Mouse (Mus musculus) olfactory bulb, adult 2 months (tissue): ENCODE measurements around the gene Sms. TPM values are rescaled to one million over a fixed set of nuclear protein-coding genes. Genes with fewer than 3 reads are reported as not detected.

ENCODE experiments used
- H3K27ac ChIP-seq: fragments of 200-500 bp; 2 replicates; pipeline ENCODE4 v1.5.1; 2012; ENCODE audit warnings: low read depth, low read length; ENCODE audit not compliant: insufficient read depth
- H3K4me1 ChIP-seq: fragments of 200-500 bp; 2 replicates; pipeline ENCODE4 v1.6.1; 2012; ENCODE audit warnings: low read length; ENCODE audit not compliant: control insufficient read depth, insufficient read depth
- H3K4me3 ChIP-seq: fragments of 200-500 bp; 2 replicates; pipeline ENCODE4 v1.5.1; 2012; ENCODE audit warnings: mild to moderate bottlenecking, low read depth, low read length, moderate library complexity; ENCODE audit not compliant: insufficient read depth
- CTCF ChIP-seq: fragments of 200-500 bp; IDR thresholded peaks from 2 replicates; pipeline ENCODE4 v1.5.1; 2012; ENCODE audit warnings: low read depth, mild to moderate bottlenecking, low read length, moderate library complexity; ENCODE audit not compliant: insufficient read depth
- POLR2A ChIP-seq: fragments of 200-500 bp; IDR thresholded peaks from 2 replicates; pipeline ENCODE4 v1.6.1; 2012; ENCODE audit warnings: mild to moderate bottlenecking, low read depth, low read length, moderate library complexity; ENCODE audit not compliant: insufficient read depth
- WGBS: fragments of 180-500 bp; shearing (Covaris S2); methylation state at CpG from one replicate; pipeline ENCODE4 v1.1.7; 2018; 5-methylcytosine and 5-hydroxymethylcytosine counted together
- polyA plus RNA-seq: library from polyadenylated mRNA; stranded (reverse); fragments of >200 nt; gene quantifications from 2 replicates; pipeline ENCODE4 v1.2.4, GENCODE M21; 2012; ENCODE audit warnings: low replicate concordance; ENCODE audit not compliant: missing spikeins, insufficient read depth, insufficient read length

The Sms gene
- polyA plus RNA-seq, 1 experiment: not detected

DNA sequence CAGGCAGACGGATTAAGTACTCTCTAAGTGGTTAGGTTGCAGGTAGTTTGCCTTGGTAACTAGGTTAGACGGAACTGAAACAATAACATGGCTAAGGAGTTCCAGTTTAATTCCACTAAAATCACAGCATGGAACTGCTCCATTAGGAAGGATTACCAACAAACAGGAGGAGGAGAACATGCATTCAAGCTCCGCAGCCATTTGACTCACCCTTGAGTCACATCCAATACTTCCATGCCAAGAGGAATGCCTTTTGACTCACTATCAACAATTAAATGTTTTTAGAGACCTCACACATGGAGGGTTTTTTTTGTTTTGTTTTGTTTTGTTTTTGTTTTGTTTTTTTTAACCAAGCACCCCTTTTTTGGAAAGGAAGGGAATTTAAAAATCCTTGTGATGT lies 3.3 kb downstream of the Sms start:
- 62% methylated on average over 3 of the region's 3 CpGs for WGBS
- H3K4me3 ChIP-seq: no peak overlapping the region
- TF ChIP-seq CTCF: no peak
- no peak for TF ChIP-seq POLR2A
- H3K27ac ChIP-seq: no peak overlapping the region
- H3K4me1 ChIP-seq: no peaks in the 10 kb centered on the region

DNA sequence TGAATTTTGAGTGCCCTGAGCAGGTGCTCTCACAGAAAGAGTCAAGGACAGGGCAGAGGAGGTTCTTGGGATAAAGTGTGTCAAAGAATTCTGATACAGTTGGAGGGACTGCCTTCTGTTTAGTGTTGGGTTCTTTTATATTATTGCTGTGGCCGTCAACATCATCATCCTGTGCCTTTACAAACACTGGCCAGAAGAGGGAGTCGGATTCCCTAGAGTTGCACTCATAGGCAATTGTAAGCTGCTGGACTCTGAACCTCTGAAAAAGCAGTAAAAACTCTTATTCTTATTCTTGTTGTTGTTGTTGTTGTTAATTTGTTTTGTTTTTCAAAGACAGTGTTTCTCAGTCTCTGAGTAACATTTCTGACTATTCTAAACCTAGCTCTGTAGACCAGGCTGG lies 5.3 kb downstream of the Sms start:
- H3K27ac ChIP-seq: no peak overlapping the region
- WGBS: 59% methylated on average over 2 of the region's 2 CpGs

DNA sequence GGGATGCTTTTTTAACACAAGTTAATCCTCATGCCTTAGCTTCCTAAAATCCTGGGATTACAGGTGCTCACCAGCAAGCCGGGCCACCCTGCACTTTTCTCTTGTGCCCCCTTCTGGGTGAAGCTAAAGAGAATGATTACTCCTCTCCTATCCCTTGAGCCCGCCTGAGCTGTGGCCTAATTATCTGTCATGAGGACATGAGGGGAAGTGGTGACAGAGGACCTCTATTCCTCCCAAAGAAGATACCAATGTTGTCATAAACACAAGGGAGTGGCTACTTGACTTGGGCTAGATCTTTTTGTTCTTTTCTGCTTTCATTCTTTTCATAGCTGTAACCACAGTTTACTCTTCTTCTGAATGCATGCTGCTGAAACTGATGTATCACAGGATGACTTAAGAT lies 9.2 kb downstream of the Sms start:
- H3K4me3 ChIP-seq: no peak overlapping the region
- 87% methylated on average over 2 of the region's 2 CpGs for WGBS
- TF ChIP-seq CTCF: no peak
- no peak for TF ChIP-seq POLR2A
- H3K4me1 ChIP-seq: no peaks in the 10 kb centered on the region
- no peak overlapping the region for H3K27ac ChIP-seq

More for the DNA sequence above, 5.3 kb downstream of the Sms start:
- TF ChIP-seq CTCF (no peak), POLR2A (no peak)
- Histone ChIP-seq H3K4me3 (no peak overlapping the region), H3K4me1 (no peaks in the 10 kb centered on the region)

DNA sequence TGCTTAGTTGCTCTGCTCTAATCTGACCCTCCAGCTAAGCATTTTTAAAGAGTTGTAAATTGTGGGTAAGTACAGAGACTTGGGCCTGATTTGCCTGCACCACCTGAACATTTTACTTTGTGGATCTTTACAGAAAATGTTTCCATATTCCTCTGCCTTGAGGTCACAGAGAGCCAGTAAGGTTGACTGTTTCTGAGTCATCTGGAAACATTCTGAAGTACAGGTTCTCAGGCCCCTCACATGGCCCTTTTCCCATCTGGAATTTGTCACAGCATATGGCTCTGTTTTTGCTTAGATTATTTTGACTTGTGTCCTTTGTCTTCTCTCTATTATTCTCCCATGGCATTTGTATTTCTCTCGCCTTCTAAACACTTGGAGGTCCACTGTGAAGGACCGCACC lies 10.2 kb downstream of the Sms start:
- TF ChIP-seq CTCF: no peak
- TF ChIP-seq POLR2A: no peak
- H3K27ac ChIP-seq: no peak overlapping the region
- H3K4me1 ChIP-seq: no peaks in the 10 kb centered on the region
- 90% methylated on average over 2 of the region's 2 CpGs for WGBS
- no peak overlapping the region for H3K4me3 ChIP-seq

DNA sequence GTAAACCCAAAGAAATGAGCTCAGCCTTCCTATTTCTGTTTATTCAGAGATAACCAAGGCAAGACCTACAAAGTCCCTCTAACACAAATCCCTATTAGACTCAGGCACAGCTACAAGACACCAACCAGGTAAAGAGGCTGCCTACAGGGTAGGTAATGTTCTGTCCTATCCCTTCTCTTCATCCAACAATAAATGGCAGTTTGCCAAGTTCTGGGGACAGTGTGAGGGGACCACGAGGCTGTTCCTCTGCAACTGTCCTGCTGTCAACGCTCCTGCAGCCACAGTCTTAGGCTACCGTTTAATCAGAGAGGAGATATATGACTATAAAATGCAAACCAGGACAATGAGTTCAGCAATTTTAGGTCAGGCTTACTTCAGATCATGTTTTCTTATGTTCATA lies 14.8 kb downstream of the Sms start:
- Histone ChIP-seq H3K4me3 (no peak overlapping the region), H3K4me1 (no peaks in the 10 kb centered on the region), H3K27ac (no peak overlapping the region)
- TF ChIP-seq POLR2A (no peak), CTCF (no peak)
- WGBS: 65% methylated on average over 3 of the region's 3 CpGs

DNA sequence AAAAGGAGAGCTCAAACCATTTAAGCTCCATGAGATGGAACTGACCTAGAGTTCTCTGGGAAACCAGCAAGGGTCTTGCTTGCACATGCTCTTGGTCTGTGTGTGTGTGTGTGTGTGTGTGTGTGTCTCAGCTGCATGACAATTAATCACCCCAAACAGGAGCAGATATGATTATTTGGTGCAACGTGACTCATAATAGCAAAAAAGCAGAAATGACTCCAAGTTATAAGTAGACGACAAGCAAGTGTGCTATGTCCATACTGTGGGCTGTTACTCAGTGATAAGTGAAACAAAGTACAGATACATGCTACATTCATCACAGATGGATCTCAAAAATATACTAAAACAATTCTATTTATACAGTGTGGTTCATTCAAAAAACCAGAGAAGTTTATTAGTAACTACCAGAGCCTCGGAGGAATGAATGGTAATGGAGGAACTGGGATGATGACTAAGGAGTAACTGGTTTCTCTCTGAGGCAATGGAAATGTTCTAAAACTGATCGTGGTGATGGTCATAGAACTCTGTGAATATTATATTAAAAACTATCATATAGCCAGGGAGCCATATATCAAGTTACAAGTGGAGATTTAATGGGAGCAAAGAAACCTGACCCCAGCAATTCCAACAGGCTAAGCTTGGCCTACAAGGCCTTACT lies 15.8 kb downstream of the Sms start:
- 79% methylated on average over 4 of the region's 4 CpGs for WGBS
- no peaks in the 10 kb centered on the region for H3K4me1 ChIP-seq
- TF ChIP-seq CTCF (no peak), POLR2A (no peak)

DNA sequence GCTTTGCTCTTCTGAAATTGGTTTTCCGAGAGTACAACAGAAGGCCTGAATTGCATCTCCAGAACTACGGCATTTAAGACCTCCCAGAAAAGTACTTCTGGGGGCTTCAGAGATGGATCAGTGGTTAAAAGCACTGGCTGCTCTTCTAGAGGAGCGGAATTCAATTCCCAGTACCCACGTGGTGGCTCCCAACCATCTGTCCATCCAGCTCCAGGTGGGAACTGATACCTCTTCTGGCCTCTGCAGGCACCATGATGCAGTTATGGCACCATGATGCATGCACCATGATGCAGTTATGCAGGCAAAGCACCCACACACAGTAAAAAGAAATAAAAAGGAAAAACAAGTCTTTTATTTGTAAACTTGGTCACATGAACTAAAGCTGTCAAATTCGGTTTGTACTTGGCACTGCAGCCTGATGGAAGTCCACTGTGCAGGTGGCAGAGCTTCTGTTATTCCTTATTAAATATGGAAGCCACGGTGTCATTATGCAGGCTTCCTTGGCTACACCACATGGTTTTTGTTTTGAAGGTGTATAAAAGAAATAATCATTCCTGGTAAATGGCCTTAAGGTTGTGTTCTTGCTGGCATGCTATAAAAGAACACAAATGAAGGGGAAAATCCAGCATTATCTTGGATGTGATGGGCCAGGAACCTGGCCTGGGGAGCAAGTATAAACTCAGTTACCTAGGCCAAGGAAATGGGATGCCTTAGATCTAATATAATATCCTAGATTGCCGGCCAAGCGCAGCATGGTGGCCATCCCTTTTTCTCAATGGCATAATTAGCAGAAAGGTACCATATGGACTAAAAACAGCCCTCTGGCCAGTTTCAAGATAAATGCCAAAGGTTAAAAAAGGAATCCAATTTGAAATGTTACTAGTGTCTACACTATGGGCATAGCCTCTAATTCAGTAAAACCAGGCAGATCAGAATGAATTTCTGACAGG lies 20.1 kb downstream of the Sms start:
- WGBS: 75% methylated on average over 8 of the region's 8 CpGs
- H3K27ac ChIP-seq: no peak overlapping the region
- no peaks in the 10 kb centered on the region for H3K4me1 ChIP-seq
- TF ChIP-seq CTCF (no peak), POLR2A (no peak)
- H3K4me3 ChIP-seq: no peak overlapping the region

More for the DNA sequence above, 15.8 kb downstream of the Sms start:
- Histone ChIP-seq H3K4me3 (no peak overlapping the region), H3K27ac (no peak overlapping the region)

DNA sequence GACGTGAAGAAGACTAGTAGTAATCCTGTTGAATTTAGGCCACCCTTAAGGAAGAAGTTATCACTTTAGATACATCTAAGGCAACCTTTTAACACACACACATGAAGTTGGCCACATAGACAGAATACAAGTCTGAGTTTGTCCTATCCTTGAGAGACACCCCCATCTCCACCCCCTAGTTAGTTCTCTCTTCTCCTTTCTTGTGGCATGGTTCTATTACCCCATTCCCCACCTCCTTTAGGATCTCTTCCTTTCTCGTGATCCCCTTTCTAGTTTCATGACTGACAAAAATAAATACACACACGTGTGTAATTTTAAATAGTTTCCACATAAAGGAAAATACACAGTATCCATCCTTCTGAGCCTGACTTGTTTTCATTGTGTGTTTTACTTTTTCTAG lies 23.3 kb downstream of the Sms start:
- H3K27ac ChIP-seq: no peak overlapping the region
- H3K4me3 ChIP-seq: no peak overlapping the region
- no peaks in the 10 kb centered on the region for H3K4me1 ChIP-seq
- WGBS: 71% methylated on average over 3 of the region's 3 CpGs
- TF ChIP-seq POLR2A (no peak), CTCF (no peak)

DNA sequence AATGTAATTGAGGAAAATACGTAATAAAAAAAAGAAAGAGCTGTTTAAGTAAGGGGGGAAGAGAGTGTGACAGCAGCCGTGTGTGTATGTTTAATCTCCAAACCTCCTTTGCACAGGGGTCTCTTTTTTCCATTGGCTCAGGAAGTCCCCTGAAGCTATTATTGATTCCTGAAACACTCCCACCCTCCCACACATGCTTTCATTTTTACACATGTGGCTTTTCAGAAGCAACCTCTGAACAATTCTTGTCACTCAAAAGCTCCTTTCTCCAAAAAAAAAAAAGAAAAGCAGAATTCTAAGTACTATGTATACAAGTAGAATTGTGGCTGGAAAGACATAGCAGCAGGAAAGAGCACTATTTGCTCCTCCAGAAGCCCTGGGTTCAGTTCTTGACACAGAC lies 24.0 kb downstream of the Sms start:
- H3K4me1 ChIP-seq: no peaks in the 10 kb centered on the region
- TF ChIP-seq CTCF (no peak), POLR2A (no peak)
- WGBS: 78% methylated on average over 2 of the region's 2 CpGs

More for the DNA sequence above, 24.0 kb downstream of the Sms start:
- Histone ChIP-seq H3K27ac (no peak overlapping the region), H3K4me3 (no peak overlapping the region)
